In the genomic region with DNA sequence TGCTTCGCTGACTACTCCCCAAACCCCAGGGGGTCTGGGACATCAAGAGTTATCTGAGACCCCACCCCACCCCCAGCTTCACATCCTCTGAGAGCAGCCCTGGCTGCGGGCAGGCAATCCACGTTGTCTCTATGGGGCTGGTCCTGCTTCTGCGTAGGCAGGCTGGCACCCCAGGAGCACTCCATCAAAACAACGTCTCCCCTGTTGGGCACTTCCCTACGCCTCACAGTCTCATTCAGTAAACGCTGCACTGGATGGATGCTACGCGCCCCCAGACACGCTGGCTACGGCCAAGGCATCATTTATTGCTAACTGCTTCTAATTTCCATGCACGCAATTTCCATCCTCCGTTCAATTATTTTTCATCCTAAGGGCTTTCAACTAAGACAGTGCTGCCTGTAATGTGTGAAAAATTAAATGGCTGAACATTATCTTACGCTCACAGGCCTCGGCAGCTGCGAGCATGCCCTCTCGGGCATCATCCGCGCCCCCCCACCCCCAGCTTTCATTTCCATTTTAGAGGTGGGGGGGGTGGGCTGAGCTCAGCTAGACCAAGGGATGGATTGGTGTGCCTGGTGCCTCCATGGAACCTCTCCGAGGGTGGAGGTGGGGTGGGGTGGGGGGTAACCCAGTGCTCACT, we compare ENCODE assay signal across 13 mouse cellular contexts. TPM values are rescaled to one million over a fixed set of nuclear protein-coding genes. Genes with fewer than 3 reads are reported as not detected.
DNase-seq lines count a peak whose midpoint lies in the region; ATAC-seq and TF ChIP-seq lines count a peak whose summit lies in the region.
"Had no signal": no experiment of that assay in that cellular context is flagged by ENCODE, and none has a peak within 500 bp of the region (broad histone marks: within the 10 kb centered on the region; RNA-seq: fewer than 3 reads in every experiment).

No protein-coding gene starts in this region.

- peaks cover 27% of the 10 kb centered on the region for H3K4me1 ChIP-seq in forebrain, embryonic 13.5 days
- peaks cover 52% of the 10 kb centered on the region for H3K4me1 ChIP-seq in hindbrain, embryonic 13.5 days (replicated peaks)
- peaks cover 33% of the 10 kb centered on the region for H3K4me1 ChIP-seq in midbrain, embryonic 15.5 days

- peak overlapping the region; percentile 11 for H3K4me2 ChIP-seq in forebrain, embryonic 13.5 days
- peak overlapping the region; percentile 41 for H3K4me2 ChIP-seq in hindbrain, embryonic 13.5 days
- H3K4me2 ChIP-seq in midbrain, embryonic 15.5 days, result peak overlapping the region; percentile 27
- H3K4me2 ChIP-seq: embryonic facial prominence, embryonic 13.5 days had no signal

- TF ChIP-seq CTCF in brain, embryonic 14.5 days (IDR thresholded peaks at IDR 0.05; ENCODE audit: borderline replicate concordance, extremely low read depth, insufficient read depth, insufficient read length), result no peak

- peak overlapping the region; percentile 8; the same call in 1 of the 2 replicates for H3K9ac ChIP-seq in forebrain, embryonic 13.5 days
- peak overlapping the region; percentile 59 for H3K9ac ChIP-seq in hindbrain, embryonic 13.5 days
- no peak overlapping the region for H3K9ac ChIP-seq in midbrain, embryonic 15.5 days
- H3K9ac ChIP-seq: embryonic facial prominence, embryonic 13.5 days; limb, embryonic 13.5 days; liver, embryonic 14.5 days had no signal

- H3K27ac ChIP-seq in forebrain, embryonic 13.5 days, result peak overlapping the region; percentile 72
- H3K27ac ChIP-seq in hindbrain, embryonic 13.5 days, result peak overlapping the region; percentile 90
- peak overlapping the region; percentile 82 for H3K27ac ChIP-seq in midbrain, embryonic 15.5 days
- H3K27ac ChIP-seq: embryonic facial prominence, embryonic 13.5 days; limb, embryonic 13.5 days; liver, embryonic 14.5 days had no signal

- TF ChIP-seq POLR2A in brain, embryonic 14.5 days (IDR thresholded peaks at IDR 0.05; ENCODE audit: borderline replicate concordance, extremely low read depth, insufficient read depth, insufficient read length, poor library complexity, severe bottlenecking), result no peak

- ATAC-seq in forebrain, embryonic 13.5 days, result peak; percentile 31; the same call in 1 of the 2 replicates
- peak; percentile 63 for ATAC-seq in hindbrain, embryonic 13.5 days (ENCODE audit: low FRiP score)
- peak; percentile 71 for ATAC-seq in midbrain, embryonic 15.5 days (replicated peaks)

- 34% methylated on average over 20 of the region's 20 CpGs for WGBS in forebrain, embryonic 13.5 days
- 16% methylated on average over 20 of the region's 20 CpGs for WGBS in hindbrain, embryonic 13.5 days
- 16% methylated on average over 20 of the region's 20 CpGs for WGBS in midbrain, embryonic 15.5 days

- H3K4me3 ChIP-seq in forebrain, embryonic 13.5 days, result no peak overlapping the region
- H3K4me3 ChIP-seq in hindbrain, embryonic 13.5 days, result no peak overlapping the region
- no peak overlapping the region for H3K4me3 ChIP-seq in midbrain, embryonic 15.5 days
- H3K4me3 ChIP-seq: embryonic facial prominence, embryonic 13.5 days; limb, embryonic 13.5 days had no signal

- peaks cover 26% of the 10 kb centered on the region; the same call in 1 of the 2 replicates for H3K36me3 ChIP-seq in forebrain, embryonic 13.5 days (ENCODE audit: poor library complexity, severe bottlenecking)
- peaks cover 9% of the 10 kb centered on the region; the same call in 1 of the 2 replicates for H3K36me3 ChIP-seq in hindbrain, embryonic 13.5 days
- no peaks in the 10 kb centered on the region for H3K36me3 ChIP-seq in midbrain, embryonic 15.5 days (replicated peaks)

- peaks cover 5% of the 10 kb centered on the region; the same call in 1 of the 2 replicates for H3K9me3 ChIP-seq in forebrain, embryonic 13.5 days (replicated peaks)
- peaks cover 9% of the 10 kb centered on the region; the same call in 1 of the 2 replicates for H3K9me3 ChIP-seq in hindbrain, embryonic 13.5 days
- H3K9me3 ChIP-seq in midbrain, embryonic 15.5 days, result no peaks in the 10 kb centered on the region; the same call in 1 of the 2 replicates
- H3K9me3 ChIP-seq: embryonic facial prominence, embryonic 13.5 days had no signal

- peak; percentile 80 for DNase-seq in brain, embryonic 14.5 days (ENCODE audit: low read depth)
- DNase-seq in thymus, adult 18-20 months, result no peak
- DNase-seq in T-cell, adult 2 months (ENCODE audit: low spot score), result no peak
- DNase-seq in adrenal gland, postnatal 25 days, result no peak
- no peak for DNase-seq in gastrocnemius, adult 18-20 months (ENCODE audit: low spot score)
- DNase-seq: kidney, adult 8-10 months; thymus, postnatal 36 days had no signal

- no peaks in the 10 kb centered on the region for H3K27me3 ChIP-seq in forebrain, embryonic 13.5 days
- H3K27me3 ChIP-seq in hindbrain, embryonic 13.5 days, result no peaks in the 10 kb centered on the region
- no peaks in the 10 kb centered on the region for H3K27me3 ChIP-seq in midbrain, embryonic 15.5 days (replicated peaks)
- H3K27me3 ChIP-seq: limb, embryonic 13.5 days had no signal

RNA-seq across cellular contexts. Expression of gene Pxylp1, which starts 54.6 kb away (rescaled TPM):
- 29.1 and 40.1 TPM in 2 replicates for polyA plus RNA-seq in brain, embryonic 14.5 days (2012; rRNA removed)
- 47.2 and 49.2 TPM in 2 replicates for polyA plus RNA-seq in forebrain, embryonic 13.5 days (2015; fragmentation: Nextera tagmentation; extraction: Ambion mirVana)
- polyA plus RNA-seq in hindbrain, embryonic 13.5 days (2015; fragmentation: Nextera tagmentation; extraction: Ambion mirVana), result 55.7 and 57.4 TPM in 2 replicates
- polyA plus RNA-seq in midbrain, embryonic 15.5 days (2015; fragmentation: Nextera tagmentation; extraction: Ambion mirVana), result 42.4 and 48.6 TPM in 2 replicates
- 7.8 and 13.1 TPM in 2 replicates for total RNA-seq in adrenal gland, postnatal 25 days (2021)
- total RNA-seq in gastrocnemius, adult 18-20 months (2021), result under 1 TPM; 0.68 to 0.95 TPM
